Mouse (Mus musculus): Measurements from ENCODE around the gene Ccdc134. TPM values are rescaled to one million over a fixed set of nuclear protein-coding genes. Genes with fewer than 3 reads are reported as not detected.

Ccdc134 gene
- total RNA-seq, 1 experiment = 28.8 TPM

DNA sequence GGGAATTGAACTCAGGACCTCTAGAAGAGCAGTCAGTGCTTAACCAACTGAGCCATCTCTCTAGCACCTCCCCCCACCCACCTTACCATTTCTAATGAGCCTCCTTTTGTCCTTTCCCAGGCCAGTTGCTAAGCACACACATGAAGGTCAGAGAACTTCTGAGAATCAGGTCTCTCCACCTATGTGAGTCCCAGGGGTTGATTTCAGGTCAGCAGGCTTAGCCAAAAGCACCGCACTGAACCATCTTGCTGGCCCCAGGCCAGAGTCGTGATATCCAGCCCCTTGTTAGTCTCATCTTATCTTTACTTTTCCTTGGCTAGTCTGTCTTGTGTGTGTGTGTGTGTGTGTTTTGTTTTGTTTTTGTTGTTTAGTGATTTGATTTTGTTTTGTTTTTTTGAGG is 17.7 kb downstream of the Ccdc134 start:
- DNase-seq (ENCODE audit: low read depth, low spot score) = no peak
- H3K9ac ChIP-seq (ENCODE audit: insufficient read depth, low read depth, low read length, poor library complexity, severe bottlenecking) = no peak overlapping the region; the same call in 1 of the 2 replicates
- H3K4me1 ChIP-seq (ENCODE audit: control insufficient read depth in 2 of 2, insufficient read depth in 2 of 2, low read length in 2 of 2, poor library complexity in 1 of 2) = peaks cover 11 to 14% of the 10 kb centered on the region in 2 experiments
- peaks cover 12% of the 10 kb centered on the region; the same call in 1 of the 2 replicates for H3K36me3 ChIP-seq (ENCODE audit: control insufficient read depth, insufficient read depth, low read length, poor library complexity, severe bottlenecking)
- in situ Hi-C loops (cut with MboI; ENCODE audit: low sequenced_read_pairs in 2 of 2, unreplicated experiment in 2 of 2) = loop anchor here in 1 of 2 experiments (10.0 kb wide), 1 partner anchor 89 kb away; no protein-coding TSS in a partner anchor
- TF ChIP-seq ZC3H11A (IDR thresholded peaks at IDR 0.05; ENCODE audit: borderline replicate concordance, low read depth, low read length) (no peak), ZNF384 (IDR thresholded peaks at IDR 0.05; ENCODE audit: low read depth, low read length) (no peak), HCFC1 (IDR thresholded peaks at IDR 0.05; ENCODE audit: borderline replicate concordance, insufficient read depth, low read length) (no peak), CHD2 (IDR thresholded peaks at IDR 0.05; ENCODE audit: low read depth, low read length) (no peak), MAFK (IDR thresholded peaks at IDR 0.05; ENCODE audit: insufficient read depth, low read depth, low read length) (no peak)
- no peak overlapping the region for H3K4me3 ChIP-seq (ENCODE audit: insufficient read depth in 1 of 2, low read depth in 1 of 2, low read length in 2 of 2, poor library complexity in 1 of 2, severe bottlenecking in 1 of 2)
- peak overlapping the region; percentile 93 for H3K27ac ChIP-seq (ENCODE audit: insufficient read depth, low read depth, low read length, poor library complexity, severe bottlenecking)
- no peaks in the 10 kb centered on the region for H3K9me3 ChIP-seq (ENCODE audit: control insufficient read depth, insufficient read depth, low read depth, low read length)

DNA sequence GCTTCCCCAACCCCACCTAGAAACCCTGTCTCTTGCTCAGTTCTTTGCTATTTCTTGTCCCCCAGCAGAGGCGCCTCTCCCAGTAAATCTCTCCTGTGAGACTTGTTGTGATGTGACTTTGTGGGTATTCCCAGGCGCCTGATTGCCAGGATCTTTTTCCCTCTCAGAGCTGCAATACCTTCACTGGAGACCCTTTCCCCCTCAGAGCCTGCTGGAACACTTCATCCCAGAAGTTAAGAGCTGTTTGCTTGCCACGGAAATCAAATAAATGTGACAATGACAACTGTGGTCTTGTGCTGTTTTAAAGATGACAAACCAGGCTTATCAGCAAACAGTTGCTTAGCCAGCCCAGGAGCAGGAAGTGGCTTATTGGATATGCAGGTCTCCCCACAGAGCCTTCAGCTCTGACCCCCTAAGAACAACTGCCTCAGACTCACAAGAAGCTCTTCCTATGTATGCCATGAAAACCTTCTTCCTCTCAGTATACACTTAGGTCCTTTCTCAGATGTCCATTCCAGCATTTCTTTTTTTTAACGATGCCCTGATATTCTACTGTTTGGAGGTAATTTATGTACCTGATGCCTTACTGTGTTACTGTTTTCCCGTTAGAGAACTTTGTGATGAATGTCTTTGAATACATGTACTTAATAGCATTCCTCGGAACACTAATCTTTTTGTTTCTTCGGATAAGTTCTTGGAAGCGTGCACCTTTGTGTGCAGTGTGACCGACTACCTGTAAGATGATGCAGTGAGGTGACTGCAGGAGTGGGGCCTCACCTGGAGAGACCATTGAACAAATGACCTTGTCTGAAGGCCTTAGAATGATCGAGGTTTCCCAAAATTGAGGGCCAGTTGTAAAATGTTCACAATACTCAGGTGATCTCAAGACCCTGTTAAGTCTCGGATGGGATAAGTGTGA is 18.4 kb downstream of the Ccdc134 start:
- no peak for DNase-seq (ENCODE audit: low read depth, low spot score)
- H3K9ac ChIP-seq (ENCODE audit: insufficient read depth, low read depth, low read length, poor library complexity, severe bottlenecking) = peak overlapping the region; percentile 68
- TF ChIP-seq ZC3H11A (IDR thresholded peaks at IDR 0.05; ENCODE audit: borderline replicate concordance, low read depth, low read length) (no peak), HCFC1 (IDR thresholded peaks at IDR 0.05; ENCODE audit: borderline replicate concordance, insufficient read depth, low read length) (no peak), ZNF384 (IDR thresholded peaks at IDR 0.05; ENCODE audit: low read depth, low read length) (no peak), MAFK (IDR thresholded peaks at IDR 0.05; ENCODE audit: insufficient read depth, low read depth, low read length) (no peak), CHD2 (IDR thresholded peaks at IDR 0.05; ENCODE audit: low read depth, low read length) (no peak; the same call in 1 of the 2 replicates)
- H3K36me3 ChIP-seq (ENCODE audit: control insufficient read depth, insufficient read depth, low read length, poor library complexity, severe bottlenecking) = peaks cover 8% of the 10 kb centered on the region; the same call in 1 of the 2 replicates
- peak overlapping the region; percentile 42 to 60 for H3K4me3 ChIP-seq (ENCODE audit: insufficient read depth in 1 of 2, low read depth in 1 of 2, low read length in 2 of 2, poor library complexity in 1 of 2, severe bottlenecking in 1 of 2)
- peaks cover 11 to 14% of the 10 kb centered on the region in 2 experiments for H3K4me1 ChIP-seq (ENCODE audit: control insufficient read depth in 2 of 2, insufficient read depth in 2 of 2, low read length in 2 of 2, poor library complexity in 1 of 2)
- in situ Hi-C loops (cut with MboI; ENCODE audit: low sequenced_read_pairs in 2 of 2, unreplicated experiment in 2 of 2) = loop anchor here in 1 of 2 experiments (10.0 kb wide), 1 partner anchor 89 kb away; no protein-coding TSS in a partner anchor
- H3K9me3 ChIP-seq (ENCODE audit: control insufficient read depth, insufficient read depth, low read depth, low read length) = no peaks in the 10 kb centered on the region
- peak overlapping the region; percentile 93 for H3K27ac ChIP-seq (ENCODE audit: insufficient read depth, low read depth, low read length, poor library complexity, severe bottlenecking)

- Histone ChIP-seq H3K4me1 (ENCODE audit: control insufficient read depth in 2 of 2, insufficient read depth in 2 of 2, low read length in 2 of 2, poor library complexity in 1 of 2) (peaks cover 11 to 16% of the 10 kb centered on the region in 2 experiments), H3K27ac (ENCODE audit: insufficient read depth, low read depth, low read length, poor library complexity, severe bottlenecking) (peak within 1 kb of the TSS; percentile 97), H3K4me3 (ENCODE audit: insufficient read depth in 1 of 2, low read depth in 1 of 2, low read length in 2 of 2, poor library complexity in 1 of 2, severe bottlenecking in 1 of 2) (peak within 1 kb of the TSS; percentile 82 to 97), H3K9me3 (ENCODE audit: control insufficient read depth, insufficient read depth, low read depth, low read length) (no peaks in the 10 kb centered on the region), H3K9ac (ENCODE audit: insufficient read depth, low read depth, low read length, poor library complexity, severe bottlenecking) (peak within 1 kb of the TSS; percentile 98), H3K36me3 (ENCODE audit: control insufficient read depth, insufficient read depth, low read length, poor library complexity, severe bottlenecking) (peaks cover 5% of the 10 kb centered on the region; the same call in 1 of the 2 replicates)
- TF ChIP-seq MAFK (IDR thresholded peaks at IDR 0.05; ENCODE audit: insufficient read depth, low read depth, low read length) = no peak
- TF ChIP-seq HCFC1 (IDR thresholded peaks at IDR 0.05; ENCODE audit: borderline replicate concordance, insufficient read depth, low read length) = 0 out of 2 replicates have a peak, but pooled peaks have one; percentile 49
- peak; percentile 99 for DNase-seq (ENCODE audit: low read depth, low spot score)
- in situ Hi-C loops (cut with MboI; ENCODE audit: low sequenced_read_pairs in 2 of 2, unreplicated experiment in 2 of 2) = loop anchor here in 1 of 2 experiments (10.0 kb wide), 1 partner anchor 88 kb away; no protein-coding TSS in a partner anchor
These were observed 19.3 kb downstream of the Ccdc134 start, which contains the start of gene Srebf2 for GRCm38 (mm10) chr15:82146770-82147610. Srebf2 (plus strand) TSS chr15:82147181.

GRCm38 (mm10) chr15:82147611-82148111 is 19.9 kb downstream of the Ccdc134 start:
- Histone ChIP-seq H3K36me3 (ENCODE audit: control insufficient read depth, insufficient read depth, low read length, poor library complexity, severe bottlenecking) (peaks cover 5% of the 10 kb centered on the region; the same call in 1 of the 2 replicates), H3K4me1 (ENCODE audit: control insufficient read depth in 2 of 2, insufficient read depth in 2 of 2, low read length in 2 of 2, poor library complexity in 1 of 2) (peaks cover 11 to 19% of the 10 kb centered on the region in 2 experiments), H3K9me3 (ENCODE audit: control insufficient read depth, insufficient read depth, low read depth, low read length) (no peaks in the 10 kb centered on the region), H3K9ac (ENCODE audit: insufficient read depth, low read depth, low read length, poor library complexity, severe bottlenecking) (peak overlapping the region; percentile 98), H3K27ac (ENCODE audit: insufficient read depth, low read depth, low read length, poor library complexity, severe bottlenecking) (peak overlapping the region; percentile 97), H3K4me3 (ENCODE audit: insufficient read depth in 1 of 2, low read depth in 1 of 2, low read length in 2 of 2, poor library complexity in 1 of 2, severe bottlenecking in 1 of 2) (peak overlapping the region; percentile 82 to 97)
- no peak for DNase-seq (ENCODE audit: low read depth, low spot score)
- in situ Hi-C loops (cut with MboI; ENCODE audit: low sequenced_read_pairs in 2 of 2, unreplicated experiment in 2 of 2) = loop anchor here in 1 of 2 experiments (10.0 kb wide), 1 partner anchor 87 kb away; no protein-coding TSS in a partner anchor
- TF ChIP-seq ZC3H11A (IDR thresholded peaks at IDR 0.05; ENCODE audit: borderline replicate concordance, low read depth, low read length) = no peak
- no peak for TF ChIP-seq ZNF384 (IDR thresholded peaks at IDR 0.05; ENCODE audit: low read depth, low read length)
- TF ChIP-seq MAFK (IDR thresholded peaks at IDR 0.05; ENCODE audit: insufficient read depth, low read depth, low read length) = no peak
- no peak for TF ChIP-seq HCFC1 (IDR thresholded peaks at IDR 0.05; ENCODE audit: borderline replicate concordance, insufficient read depth, low read length)
- no peak for TF ChIP-seq CHD2 (IDR thresholded peaks at IDR 0.05; ENCODE audit: low read depth, low read length)

All from ES-E14 (cell line).